Mouse (Mus musculus): ENCODE measurements at regions not wholly inside any gene's neighbourhood (a gene's known extent, or its start where the extent isn't known, plus 50 kb on each side); places are given as distances from the start of the nearest gene placed in this dataset.

DNA sequence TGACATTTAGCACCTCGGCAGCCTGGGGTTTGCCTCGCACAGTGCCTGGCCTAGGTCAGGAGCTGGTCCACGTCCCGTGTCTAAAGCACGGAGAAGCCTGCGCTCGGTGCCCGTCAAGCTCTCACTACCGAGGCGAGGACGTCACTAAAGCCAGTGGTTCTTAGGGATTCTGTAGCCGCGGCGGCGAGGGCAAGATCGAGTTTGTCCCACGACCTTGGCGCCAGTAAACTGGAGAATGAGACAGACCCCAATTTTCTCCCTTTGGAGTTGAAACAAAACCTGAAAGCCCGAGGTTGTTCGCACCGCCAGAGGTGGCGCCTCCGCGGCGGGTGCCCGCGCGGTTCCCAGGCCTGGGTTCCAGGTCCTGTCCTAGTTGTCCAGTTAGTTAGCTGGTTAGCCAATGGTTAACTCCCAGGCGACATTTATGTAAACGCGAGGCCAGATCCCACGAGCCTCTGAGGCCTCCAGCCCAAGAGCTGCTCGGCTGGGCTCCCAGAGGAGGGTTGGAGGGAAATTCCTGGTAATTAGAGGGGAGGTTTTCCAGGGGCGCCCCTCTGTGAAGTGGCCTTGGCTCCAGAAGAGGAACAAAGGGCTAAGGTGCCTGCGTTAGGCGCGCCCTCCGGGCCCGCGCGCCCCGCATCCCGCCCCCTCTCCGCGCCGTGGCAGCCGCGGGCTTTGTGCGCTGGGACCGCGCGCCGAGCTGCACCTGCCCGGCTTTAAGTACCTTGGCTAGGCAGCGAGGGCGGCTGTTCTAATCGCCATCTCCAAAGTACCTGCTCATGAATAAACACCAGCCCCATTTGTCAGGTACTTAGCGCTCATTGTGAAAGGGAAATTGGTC lies 74.0 kb downstream of the Rhcg start:
- DNase-seq (ENCODE audit: low spot score): no peak

DNA sequence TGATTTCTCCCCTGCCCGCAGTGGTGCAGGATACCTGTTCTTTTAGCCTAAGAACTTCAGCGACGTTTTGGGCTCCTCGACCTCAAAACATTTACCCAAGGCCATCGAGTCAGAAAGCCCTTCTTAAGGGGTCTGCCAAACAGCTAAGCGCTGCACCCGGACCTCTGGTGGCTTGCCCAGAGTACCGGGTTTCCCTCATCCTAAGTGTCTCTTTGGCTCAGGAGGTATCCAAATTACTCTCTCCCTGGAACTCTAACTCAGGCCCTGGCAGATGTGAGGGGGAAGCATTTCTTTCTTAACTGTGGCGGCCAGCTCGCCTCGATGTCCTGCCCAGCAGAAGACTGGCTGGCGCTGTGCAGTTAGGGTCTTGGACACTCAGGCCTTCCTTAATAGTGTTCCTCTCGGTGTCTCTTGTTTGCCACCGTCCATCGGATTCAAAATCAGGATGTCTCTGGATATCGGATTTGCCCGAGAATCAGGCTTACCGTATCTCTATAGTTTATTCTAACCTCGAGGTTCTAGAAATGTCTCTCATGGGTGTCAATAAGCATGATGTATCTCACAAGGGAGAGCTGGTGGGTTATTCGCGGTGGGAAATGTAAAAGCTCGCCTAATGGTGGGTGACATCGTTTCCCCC lies 75.0 kb downstream of the Rhcg start:
- no peak for DNase-seq (ENCODE audit: low spot score)

DNA sequence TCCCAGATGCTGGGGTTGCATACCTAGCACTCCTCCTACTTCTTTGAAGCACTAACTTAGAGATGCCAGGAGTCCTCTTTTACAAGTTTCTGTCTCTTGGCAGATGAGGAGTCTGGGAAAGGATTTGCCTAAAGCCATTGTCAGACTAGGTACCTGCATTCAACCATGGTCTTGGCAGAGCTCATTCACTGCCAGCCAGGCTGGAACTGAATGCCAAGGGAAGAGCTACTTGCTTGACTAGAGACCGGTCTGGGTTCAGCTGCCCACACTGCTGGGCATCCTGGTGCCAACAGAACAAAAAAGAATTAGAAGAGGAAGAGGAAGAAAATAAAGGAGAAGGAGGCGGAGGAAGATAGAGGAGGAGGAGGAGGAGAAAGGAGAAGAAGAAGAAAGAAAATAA lies 74.1 kb upstream of the Polg start:
- DNase-seq (ENCODE audit: low spot score): no peak

DNA sequence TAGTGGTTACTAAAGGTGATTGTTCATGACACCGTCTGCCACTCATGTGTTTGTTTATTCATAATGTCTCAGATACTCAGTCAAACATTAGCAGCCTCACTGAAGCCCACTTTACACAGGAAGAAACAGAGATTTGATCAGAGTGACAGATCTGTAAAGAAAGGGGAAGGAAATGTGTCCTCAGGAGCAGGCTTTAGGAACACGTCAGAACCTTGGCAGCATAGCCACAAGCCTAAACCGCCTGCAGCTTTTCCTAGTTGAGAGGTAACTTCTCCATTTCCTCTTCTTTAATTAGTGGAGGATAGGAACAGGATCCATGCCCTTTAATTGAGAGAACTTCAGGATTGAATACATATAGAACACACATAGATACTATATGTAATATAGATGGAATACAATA lies 73.3 kb upstream of the Polg start:
- DNase-seq (ENCODE audit: low spot score): no peak

DNA sequence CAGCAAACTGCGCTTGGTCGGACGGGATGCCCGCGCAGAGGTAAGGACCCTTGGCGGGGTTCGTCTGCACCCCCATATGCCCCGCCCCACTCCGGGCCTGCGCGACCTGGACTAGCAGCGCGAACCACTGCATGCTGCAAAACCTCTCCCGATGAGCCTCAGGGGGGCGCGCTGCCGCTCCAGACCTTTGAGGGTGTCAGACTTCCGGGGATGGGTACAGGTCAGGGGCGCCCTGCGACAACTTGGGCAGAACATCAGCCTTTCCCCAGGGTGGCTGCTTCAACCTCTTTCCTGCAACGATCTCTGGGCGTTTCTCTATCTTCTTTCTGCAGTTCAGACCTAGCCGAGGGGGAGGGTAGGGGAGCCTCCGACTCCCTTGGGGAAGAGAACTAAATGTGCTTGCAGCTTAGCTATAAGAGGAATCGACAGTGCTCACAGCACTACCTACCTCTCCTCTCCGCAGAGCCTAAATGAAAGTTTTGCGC lies 70.0 kb upstream of the Polg start:
- no peak for DNase-seq (ENCODE audit: low spot score)

DNA sequence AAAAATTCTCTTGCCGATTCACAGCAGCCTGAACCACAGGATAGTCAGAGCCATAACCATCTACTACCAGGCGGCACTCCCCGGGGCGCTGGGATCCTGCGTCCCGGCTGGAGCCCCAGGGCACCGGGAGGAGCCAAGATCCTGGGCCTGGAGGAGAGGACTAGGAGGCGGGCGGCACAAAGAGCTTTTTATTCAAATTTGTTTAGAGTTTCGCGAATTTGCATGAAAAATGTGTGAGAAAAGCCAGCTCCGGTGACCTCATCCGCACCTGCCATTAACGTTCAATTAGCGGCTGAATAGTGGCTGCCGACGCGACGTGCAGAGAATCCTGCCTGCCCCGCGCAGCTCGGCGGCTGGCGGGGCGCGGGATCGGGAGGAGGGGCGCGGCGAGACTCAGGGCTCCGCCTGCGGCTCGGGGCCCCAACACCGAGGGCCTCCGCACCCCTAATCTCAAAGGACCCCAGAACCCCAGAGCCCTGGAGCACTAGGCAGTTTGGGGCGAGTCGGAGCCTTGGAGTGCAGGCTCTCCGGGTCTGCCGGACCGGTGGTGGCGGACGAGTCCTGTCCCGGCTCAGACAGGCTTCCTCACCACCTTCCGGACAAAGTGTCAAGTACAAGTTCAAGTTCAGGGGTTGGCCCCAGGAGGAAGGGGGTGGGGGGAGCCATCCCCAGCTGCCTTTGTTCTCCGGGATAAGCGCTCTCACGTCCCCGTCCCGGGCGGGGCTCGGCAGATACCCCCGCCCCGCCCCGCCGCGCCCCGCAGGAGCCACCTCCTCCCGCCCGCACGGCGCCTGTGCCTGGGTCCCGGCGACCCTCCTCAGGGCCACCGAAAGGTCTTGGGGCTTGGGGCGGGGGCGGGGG lies 69.3 kb upstream of the Polg start:
- DNase-seq (ENCODE audit: low spot score): no peak

DNA sequence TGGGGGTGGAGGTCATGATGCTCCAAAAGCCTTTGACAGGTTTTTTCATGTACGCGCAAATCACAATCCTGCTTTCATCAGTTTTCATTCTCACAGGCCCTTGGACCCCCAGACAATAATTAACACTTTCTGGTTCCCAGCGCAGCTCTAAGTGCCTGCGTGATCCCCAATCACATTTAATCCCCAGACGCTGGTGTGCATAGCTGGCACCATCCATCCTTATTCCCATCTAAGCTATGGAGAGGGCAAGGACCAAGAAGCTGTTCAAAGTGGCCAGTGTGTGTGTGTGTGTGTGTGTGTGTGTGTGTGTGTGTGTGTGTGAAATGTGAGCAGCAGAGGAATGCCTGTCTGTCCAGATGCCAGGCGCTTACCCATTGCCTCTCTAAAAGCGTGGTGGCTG lies 68.7 kb upstream of the Polg start:
- DNase-seq (ENCODE audit: low spot score): no peak

DNA sequence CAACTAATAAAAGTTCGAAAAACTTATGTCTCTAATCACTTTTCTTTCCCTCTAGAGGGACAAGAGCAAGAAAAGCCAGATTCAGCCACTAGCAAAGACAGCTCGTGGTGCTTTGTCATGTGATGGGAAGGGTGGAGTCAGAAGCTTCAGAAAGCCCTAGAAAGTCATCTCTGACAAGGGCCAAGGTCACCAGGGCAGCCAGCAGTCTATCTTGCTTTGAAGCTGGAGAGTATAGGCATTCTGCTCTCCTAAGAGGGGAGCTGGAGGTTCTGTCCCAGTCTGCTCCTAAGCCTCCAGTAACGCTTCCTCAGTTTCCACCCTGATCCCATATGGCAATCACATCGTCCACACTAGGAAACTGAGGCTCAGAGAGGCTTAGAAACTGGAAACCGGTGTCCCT lies 68.2 kb upstream of the Polg start:
- DNase-seq (ENCODE audit: low spot score): no peak

DNA sequence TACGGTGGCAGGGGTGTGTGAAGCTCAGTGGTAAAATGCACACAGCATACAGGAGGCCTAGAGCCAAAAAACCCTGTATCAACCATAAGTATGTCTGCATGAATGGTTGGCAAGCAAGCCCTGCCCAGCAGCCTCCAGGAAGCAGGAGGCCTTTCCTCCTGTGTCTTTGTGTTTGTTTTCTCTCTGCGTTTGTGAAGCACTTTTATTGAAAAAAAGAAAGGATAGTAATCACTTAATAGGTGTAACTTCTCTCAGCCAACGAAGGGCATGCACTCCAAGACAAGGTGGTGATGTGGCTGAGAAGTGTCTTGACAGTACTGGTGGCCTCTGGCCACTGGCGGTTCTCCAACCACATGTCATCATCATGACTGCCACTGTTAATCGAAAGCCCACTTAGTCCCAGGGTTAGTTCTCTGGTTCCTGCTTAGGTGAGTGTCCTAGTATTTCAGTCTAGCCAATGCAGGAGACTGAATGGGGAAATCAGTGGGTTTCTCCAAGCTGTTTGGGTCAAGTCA lies 66.5 kb upstream of the Polg start:
- DNase-seq (ENCODE audit: low spot score): no peak

DNA sequence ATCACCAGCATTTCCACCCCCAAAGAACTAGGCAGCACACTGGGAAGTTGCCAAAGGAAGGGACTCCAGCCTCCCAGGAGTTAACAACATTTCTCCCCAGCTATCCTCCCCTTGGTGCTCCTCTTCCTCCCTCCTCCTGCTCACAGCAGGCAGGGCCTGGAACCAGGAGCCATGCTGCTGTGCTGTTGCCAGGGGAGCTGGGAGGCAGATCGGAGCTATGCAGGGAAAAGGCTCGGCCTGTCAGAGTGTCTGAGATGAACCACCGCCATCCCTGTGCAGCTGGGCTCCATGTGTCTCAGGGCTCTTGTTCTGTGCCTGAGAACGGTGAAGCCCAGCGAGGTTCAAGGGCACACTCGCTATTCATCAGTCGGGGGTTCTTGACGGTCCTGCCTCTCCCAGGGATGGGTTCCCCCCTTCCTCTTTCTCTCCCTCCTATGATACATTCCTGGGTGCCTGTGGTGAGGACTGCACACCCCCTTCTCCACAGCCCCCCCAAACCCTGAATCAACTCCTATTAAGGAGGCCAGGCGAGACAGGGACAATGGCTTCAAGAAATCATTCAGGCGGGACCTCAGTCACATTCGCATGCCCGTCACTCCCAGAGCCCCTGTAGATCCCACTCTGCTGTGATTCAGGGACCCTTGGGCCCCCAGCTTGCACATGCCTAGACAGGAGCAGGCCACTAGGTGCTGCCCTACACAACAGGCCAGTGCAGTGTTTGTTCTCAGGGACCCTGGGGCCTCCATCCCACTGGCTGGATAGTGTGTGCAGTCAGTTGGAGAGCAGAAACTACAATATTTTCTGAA lies 65.6 kb upstream of the Polg start:
- peak; percentile 82 for DNase-seq (ENCODE audit: low spot score)

DNA sequence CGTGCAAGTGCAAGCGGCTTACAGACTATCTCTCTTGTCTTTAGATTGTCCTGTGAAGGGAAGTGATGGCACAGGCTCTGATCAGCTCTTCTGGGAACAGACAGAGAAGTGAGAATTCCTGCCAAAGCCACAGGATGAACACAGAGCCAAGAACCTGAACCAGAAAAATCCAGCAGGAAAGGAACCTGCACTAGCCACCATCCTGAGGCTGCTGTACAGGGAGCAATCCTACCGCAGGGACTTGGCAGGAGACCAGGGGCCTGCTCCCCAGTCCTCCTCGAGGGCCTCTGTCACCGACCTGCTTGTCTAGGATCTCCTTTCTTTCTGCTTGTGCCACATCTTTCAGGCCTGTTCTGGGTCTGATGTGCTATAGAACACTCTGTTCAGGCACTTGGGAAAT lies 65.0 kb upstream of the Polg start:
- no peak for DNase-seq (ENCODE audit: low spot score)

DNA sequence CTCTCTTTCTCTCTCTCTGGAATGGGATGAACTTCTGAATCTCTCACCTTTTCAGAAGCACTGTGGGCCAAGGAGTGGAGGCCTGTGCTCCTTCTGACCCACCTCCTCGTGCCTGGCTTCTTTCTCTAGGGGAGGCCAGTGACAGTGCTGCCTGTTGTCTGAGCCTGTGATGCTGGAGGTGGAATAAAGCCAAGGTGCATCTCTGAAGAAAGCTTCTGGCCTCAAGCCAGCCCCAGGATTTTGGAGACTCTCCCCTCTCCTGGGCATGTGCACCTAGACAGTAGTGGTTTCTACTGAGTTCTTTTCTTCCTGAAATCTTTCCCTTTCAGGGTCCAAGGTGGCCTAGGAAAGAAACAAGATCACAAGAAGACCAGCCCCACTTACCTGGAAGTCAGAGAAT lies 63.3 kb upstream of the Polg start:
- DNase-seq (ENCODE audit: low spot score): no peak

DNA sequence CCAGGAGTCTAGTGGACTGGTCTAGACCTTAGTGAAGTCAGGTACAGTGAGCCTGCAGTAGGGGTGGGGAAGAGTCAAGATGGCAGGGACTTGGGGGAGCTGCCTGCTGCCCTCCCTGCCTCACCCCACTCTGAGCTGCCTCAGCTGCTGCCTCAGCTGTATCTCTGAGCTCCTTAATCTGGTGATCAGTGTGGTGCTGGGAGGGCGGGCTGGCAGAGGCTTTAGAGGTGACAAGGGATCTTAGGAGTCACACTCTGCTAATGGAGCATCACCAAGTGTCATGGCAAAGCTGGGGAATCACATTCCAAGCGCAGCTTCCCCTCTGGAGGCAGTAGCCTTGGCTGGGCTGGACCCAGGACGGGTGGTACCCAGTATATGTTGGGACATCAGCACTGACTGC lies 61.8 kb upstream of the Polg start:
- no peak for DNase-seq (ENCODE audit: low spot score)

DNA sequence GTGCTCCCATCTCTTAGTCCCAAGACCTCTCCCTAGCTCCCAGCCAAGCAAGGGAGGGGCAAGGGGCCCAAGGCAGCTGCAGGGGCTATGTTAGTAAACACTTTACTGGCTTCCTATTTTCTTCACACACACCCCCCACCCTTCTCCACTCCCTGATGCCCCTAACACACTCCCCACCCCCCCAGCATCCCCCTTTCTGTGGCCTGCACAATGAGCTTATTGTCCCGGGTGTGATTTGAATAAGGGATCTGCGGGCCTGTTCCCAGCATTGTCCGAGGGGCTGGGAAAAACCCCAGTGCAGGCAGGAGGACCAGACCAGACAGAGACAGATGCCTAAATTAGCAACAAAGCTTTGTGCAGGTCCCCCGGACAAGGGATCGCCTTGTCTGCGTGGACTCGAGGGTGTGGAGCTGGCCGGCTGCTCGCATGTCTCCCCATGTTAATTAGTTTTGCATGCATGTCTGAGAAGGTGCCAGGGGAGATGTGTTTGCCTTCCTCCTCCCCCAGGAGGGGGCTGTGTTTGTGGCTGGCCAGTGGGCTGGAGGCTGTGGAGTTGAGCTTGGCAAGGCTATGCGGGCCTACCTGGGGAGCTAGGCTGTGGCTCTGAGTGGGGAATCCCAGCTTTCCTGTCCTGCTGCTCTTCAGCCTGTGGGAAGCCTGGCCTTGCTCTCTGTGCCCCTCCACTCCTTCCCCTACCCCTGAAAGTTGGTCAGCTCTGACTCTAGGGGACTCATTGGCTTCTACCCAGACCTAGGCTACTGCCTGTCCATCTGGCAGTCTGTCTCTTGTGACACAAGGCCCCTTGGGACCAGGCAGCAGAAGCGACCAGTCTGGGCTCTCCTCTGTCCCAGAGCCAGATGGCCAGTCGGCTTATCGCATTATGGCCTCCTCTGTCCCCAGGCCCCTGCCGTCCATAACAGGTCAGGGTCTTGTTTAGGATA lies 59.8 kb upstream of the Polg start:
- DNase-seq (ENCODE audit: low spot score): peak; percentile 63

DNA sequence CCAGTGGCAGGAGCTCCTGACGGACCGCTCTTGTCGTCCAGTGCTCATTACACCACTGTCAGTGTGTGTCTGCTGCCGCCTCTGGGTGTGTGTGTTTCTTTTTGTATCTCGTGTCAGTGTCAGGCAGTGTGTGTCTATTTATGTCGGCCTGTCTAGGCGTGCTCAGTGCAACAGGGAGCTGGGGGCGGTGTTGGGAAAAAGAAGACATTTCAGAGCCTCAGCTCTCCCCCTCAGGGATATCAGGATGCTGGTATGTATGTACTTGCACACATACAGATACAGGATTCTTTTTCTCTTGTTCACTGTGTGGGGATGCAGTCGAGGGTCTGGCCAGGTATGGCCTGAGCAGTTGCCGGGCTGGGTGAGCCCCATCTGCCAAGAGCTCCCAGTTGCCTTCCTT lies 58.8 kb upstream of the Polg start:
- no peak for DNase-seq (ENCODE audit: low spot score)

DNA sequence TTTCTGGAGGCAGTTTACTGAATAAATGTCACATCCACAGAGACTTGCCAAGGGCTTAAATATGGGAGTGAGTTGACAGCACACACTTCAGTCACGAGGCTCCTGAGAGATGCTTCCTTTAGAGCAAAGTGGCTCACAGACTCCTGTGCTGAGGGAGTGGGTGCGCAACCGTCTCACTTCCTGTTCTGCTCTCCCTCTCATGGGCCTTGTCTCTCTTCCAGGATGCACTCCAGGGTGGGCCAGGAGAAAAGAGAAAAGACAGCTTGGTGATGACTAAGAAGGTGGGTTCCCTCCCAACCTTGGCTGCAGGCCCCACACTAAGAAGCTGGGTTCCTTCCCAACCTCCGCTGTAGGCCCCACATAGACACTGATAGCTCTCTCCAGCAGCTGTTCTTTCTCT lies 57.5 kb upstream of the Polg start:
- no peak for DNase-seq (ENCODE audit: low spot score)

DNA sequence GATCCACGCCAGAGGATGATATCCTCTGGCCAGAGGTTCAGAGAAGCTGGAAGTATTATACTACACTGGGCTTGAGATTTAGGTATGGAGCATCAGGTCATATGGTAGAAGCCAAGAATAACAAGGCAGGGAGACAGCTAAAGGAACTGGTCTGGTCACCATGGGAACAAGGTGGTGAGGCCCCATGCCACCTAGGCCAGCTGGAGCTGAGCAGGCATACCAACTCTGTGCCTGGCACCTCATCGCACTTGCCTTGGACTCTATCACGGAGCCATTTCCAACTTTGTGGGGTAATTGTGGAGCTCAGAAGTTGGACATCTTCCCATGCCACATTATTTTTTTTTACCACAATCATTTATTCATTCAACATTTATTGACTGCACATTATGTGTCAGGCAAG lies 55.9 kb upstream of the Polg start:
- DNase-seq (ENCODE audit: low spot score): no peak

DNA sequence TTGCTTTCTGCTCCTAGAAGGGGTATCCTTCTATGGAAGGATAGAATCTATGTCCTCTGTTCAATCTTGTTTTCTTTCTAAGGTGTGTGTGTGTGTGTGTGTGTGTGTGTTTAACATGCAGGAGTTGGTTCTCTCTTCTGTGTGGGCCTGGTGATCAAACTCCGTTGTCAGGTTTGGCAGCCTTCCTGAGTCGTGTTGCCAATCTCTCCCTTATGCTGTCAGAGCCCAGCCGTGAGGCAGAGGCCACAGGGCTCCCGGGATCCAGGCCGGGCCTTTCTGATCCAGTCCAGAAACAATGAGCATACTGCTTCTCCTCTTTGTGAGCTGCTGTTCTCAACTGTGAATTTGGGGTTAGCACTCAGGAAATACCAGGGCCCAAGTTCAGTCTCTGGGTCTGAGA lies 55.1 kb upstream of the Polg start:
- no peak for DNase-seq (ENCODE audit: low spot score)

DNA sequence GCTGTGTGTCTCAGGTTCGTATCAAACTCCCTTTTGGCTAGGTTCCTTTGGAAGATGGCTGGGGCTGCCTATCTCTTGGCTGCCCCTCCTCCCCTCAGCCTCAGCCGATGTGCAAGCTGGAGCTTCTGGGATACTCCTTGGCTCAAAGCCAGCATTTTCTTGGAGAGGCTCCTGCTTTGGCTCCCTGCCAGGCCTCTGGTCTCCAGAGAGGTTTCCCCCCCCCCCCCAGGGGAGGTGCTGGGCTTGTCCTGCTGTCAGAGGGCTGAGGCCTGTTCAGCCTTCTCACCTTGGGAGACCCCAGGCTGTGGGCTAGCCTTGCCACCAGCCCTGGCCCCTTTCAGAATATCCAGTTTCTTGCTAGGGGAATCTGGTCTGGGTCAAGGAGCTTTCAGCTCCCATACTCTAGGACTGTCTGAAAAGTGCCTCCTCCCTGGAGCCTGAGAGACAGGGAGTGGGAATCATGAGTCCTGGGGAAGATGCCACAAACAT lies 54.1 kb upstream of the Polg start:
- no peak for DNase-seq (ENCODE audit: low spot score)

DNA sequence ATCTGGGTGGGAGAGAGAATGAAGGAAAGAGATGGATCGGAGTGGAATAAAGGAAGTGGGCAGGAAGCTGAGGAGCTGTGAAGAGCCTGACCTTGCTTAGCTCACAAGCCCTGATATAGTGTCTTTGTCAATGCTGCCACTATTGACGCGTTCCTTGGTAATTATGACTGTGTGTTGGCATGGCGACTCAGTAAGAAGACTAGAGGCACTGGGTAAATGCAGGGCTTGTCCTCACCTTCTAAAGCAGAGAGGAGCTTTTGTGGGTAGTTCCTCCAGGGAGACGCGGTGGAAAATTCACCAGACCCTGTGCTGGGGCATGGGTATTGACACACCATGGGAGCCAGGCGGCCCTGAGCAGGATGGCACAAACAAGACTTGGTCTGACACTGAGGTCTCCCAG lies 52.8 kb upstream of the Polg start:
- no peak for DNase-seq (ENCODE audit: low spot score)

Data from embryo, embryonic 10 days (tissue).